Mouse (Mus musculus): ENCODE measurements around the gene Sv2c. TPM values are rescaled to one million over a fixed set of nuclear protein-coding genes. Genes with fewer than 3 reads are reported as not detected.

Sv2c gene
- total and polyA plus RNA-seq, 2 experiments from 2014 or later, result 0.15 to 0.25 TPM

GRCm38 (mm10) chr13:96002475-96002874 lies 129.9 kb downstream of the Sv2c start:
- no peak for TF ChIP-seq EP300 (IDR thresholded peaks at IDR 0.05; ENCODE audit: low read depth)
- TF ChIP-seq CTCF (IDR thresholded peaks at IDR 0.05; ENCODE audit: low read depth), result peak; percentile 17; the same call in 1 of the 2 replicates
- Histone ChIP-seq H3K4me2 (ENCODE audit: low read depth, low read length) (no peak overlapping the region), H3K4me3 (ENCODE audit: low read depth, low read length) (no peak overlapping the region), H3K4me1 (ENCODE audit: control insufficient read depth, insufficient read depth) (no peaks in the 10 kb centered on the region), H3K9ac (replicated peaks; ENCODE audit: low read depth, low read length) (no peak overlapping the region), H3K27me3 (ENCODE audit: control insufficient read depth, insufficient read depth, low read length) (no peaks in the 10 kb centered on the region), H3K27ac (ENCODE audit: low read depth) (no peak overlapping the region), H3K9me3 (replicated peaks; ENCODE audit: control insufficient read depth, low read length) (no peaks in the 10 kb centered on the region), H3K36me3 (replicated peaks; ENCODE audit: control insufficient read depth, insufficient read depth, low read length) (no peaks in the 10 kb centered on the region)
- peak; percentile 17 for DNase-seq (ENCODE audit: low spot score)
- no peak for ATAC-seq (ENCODE audit: insufficient read depth, low read depth)
- WGBS, result 26% methylated on average over 5 of the region's 5 CpGs

- DNase-seq (ENCODE audit: low spot score) (no peak), ATAC-seq (ENCODE audit: insufficient read depth, low read depth) (no peak)
- H3K9ac ChIP-seq (replicated peaks; ENCODE audit: low read depth, low read length), result no peak overlapping the region
- TF ChIP-seq CTCF (IDR thresholded peaks at IDR 0.05; ENCODE audit: low read depth) (no peak), EP300 (IDR thresholded peaks at IDR 0.05; ENCODE audit: low read depth) (no peak)
- no peaks in the 10 kb centered on the region for H3K9me3 ChIP-seq (replicated peaks; ENCODE audit: control insufficient read depth, low read length)
- H3K27me3 ChIP-seq (ENCODE audit: control insufficient read depth, insufficient read depth, low read length), result no peaks in the 10 kb centered on the region
- no peaks in the 10 kb centered on the region for H3K36me3 ChIP-seq (replicated peaks; ENCODE audit: control insufficient read depth, insufficient read depth, low read length)
- 68% methylated on average over 10 of the region's 10 CpGs for WGBS
- no peak overlapping the region for H3K4me2 ChIP-seq (ENCODE audit: low read depth, low read length)
- H3K27ac ChIP-seq (ENCODE audit: low read depth), result no peak overlapping the region
- H3K4me3 ChIP-seq (ENCODE audit: low read depth, low read length), result no peak overlapping the region
- no peaks in the 10 kb centered on the region for H3K4me1 ChIP-seq (ENCODE audit: control insufficient read depth, insufficient read depth)
Measured at GRCm38 (mm10) chr13:95999396-95999795, 133.0 kb downstream of the Sv2c start.

DNA sequence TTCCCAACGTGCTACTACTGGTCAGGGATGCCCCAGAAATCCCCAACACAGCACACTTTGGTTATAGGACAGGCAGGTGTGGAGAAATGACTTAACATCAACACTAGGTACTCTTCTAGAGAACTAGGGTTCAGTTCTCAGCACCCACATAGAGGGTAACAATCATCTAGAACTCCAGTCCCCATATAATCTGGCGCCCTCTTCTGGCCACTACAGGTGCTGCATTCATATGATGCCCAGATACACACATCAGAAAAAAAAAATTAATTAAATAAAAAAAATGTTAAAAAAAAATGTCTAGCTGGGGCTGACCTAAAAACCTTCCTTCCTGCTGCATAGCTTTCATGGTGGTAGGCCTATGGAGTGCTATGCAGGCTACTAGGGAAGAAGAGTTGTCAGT lies 135.1 kb downstream of the Sv2c start:
- H3K4me2 ChIP-seq (ENCODE audit: low read depth, low read length), result no peak overlapping the region
- no peak overlapping the region for H3K27ac ChIP-seq (ENCODE audit: low read depth)
- TF ChIP-seq EP300 (IDR thresholded peaks at IDR 0.05; ENCODE audit: low read depth) (no peak), CTCF (IDR thresholded peaks at IDR 0.05; ENCODE audit: low read depth) (no peak)
- H3K4me1 ChIP-seq (ENCODE audit: control insufficient read depth, insufficient read depth), result no peaks in the 10 kb centered on the region
- no peaks in the 10 kb centered on the region for H3K27me3 ChIP-seq (ENCODE audit: control insufficient read depth, insufficient read depth, low read length)
- H3K9me3 ChIP-seq (replicated peaks; ENCODE audit: control insufficient read depth, low read length), result no peaks in the 10 kb centered on the region
- no peaks in the 10 kb centered on the region for H3K36me3 ChIP-seq (replicated peaks; ENCODE audit: control insufficient read depth, insufficient read depth, low read length)
- 38% methylated on average over 2 of the region's 2 CpGs for WGBS
- H3K9ac ChIP-seq (replicated peaks; ENCODE audit: low read depth, low read length), result no peak overlapping the region
- DNase-seq (ENCODE audit: low spot score) (no peak), ATAC-seq (ENCODE audit: insufficient read depth, low read depth) (no peak)
- no peak overlapping the region for H3K4me3 ChIP-seq (ENCODE audit: low read depth, low read length)

DNA sequence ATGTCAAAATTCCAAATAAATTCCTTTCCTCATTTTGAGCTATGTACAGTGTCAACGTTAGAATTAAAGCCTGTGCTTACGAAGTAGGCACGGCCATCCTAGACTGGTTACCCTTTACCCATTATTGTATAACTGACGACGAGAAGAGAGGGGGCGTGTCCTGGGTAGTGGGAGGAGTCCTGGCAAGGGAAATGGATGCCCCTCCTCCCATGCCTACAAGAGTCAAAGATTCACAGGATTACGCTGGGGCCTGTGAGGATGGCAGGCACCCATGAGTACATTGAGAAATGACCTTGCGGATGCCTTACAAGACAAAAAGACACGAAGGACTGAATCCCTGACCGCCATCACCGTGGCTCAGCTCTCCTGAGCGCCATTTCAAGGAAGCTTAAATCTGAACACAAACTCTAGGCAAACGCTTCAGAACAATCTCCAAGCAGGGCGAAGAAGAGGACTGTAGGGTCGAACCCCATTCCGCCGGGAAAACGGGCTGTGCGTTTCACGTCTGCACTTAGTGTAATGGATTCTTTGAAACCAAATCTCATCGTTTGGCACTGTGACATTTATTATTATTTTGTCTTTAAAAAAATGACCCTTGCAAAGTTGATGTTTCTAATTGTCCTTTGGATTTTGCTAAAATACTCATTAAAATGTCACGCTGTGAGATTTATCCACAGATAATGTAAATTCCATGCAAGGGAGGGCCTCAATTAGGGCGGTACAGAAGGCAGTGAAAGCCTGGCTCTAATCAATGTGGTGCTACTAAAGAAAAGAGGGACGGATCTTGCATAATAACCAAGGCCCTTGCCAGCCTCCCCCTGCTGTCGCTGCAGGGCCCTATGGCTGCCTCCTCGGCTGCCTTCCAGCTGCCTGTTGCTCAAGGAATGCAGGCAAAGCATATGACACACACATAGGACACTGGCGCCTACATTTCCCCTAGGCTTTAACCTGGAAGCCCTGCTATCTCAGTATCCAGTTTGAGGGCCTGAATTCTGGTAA lies 137.4 kb downstream of the Sv2c start:
- WGBS, result 76% methylated on average over 27 of the region's 27 CpGs
- no peak overlapping the region for H3K4me3 ChIP-seq (ENCODE audit: low read depth, low read length)
- no peak overlapping the region for H3K9ac ChIP-seq (replicated peaks; ENCODE audit: low read depth, low read length)
- H3K4me1 ChIP-seq (ENCODE audit: control insufficient read depth, insufficient read depth), result no peaks in the 10 kb centered on the region
- H3K27ac ChIP-seq (ENCODE audit: low read depth), result no peak overlapping the region
- DNase-seq (ENCODE audit: low spot score), result no peak
- no peak for TF ChIP-seq EP300 (IDR thresholded peaks at IDR 0.05; ENCODE audit: low read depth)
- TF ChIP-seq CTCF (IDR thresholded peaks at IDR 0.05; ENCODE audit: low read depth), result no peak
- no peak overlapping the region for H3K4me2 ChIP-seq (ENCODE audit: low read depth, low read length)
- H3K36me3 ChIP-seq (replicated peaks; ENCODE audit: control insufficient read depth, insufficient read depth, low read length), result no peaks in the 10 kb centered on the region
- no peaks in the 10 kb centered on the region for H3K9me3 ChIP-seq (replicated peaks; ENCODE audit: control insufficient read depth, low read length)
- no peaks in the 10 kb centered on the region for H3K27me3 ChIP-seq (ENCODE audit: control insufficient read depth, insufficient read depth, low read length)
- ATAC-seq (ENCODE audit: insufficient read depth, low read depth), result no peak

DNA sequence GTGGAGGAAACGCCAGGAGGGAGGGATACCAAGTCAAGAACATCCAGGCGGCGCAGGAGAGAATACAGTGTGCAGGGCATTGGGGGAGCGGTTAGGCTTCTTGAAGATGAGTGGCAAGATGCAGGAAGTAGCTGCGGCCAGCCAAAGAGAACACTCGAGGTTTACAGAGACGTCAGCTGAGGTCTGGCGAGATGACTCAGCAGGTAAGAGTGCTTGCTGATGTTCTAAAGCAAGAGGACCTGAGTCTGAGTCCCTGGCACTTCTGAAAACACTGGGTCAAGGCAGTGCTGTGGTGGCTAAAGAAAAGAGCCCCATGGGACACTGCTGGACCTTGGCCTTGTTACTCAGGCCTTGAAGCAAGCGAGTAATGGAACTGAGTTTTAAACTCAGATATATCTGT lies 144.2 kb downstream of the Sv2c start:
- ATAC-seq (ENCODE audit: insufficient read depth, low read depth), result no peak
- no peaks in the 10 kb centered on the region for H3K4me1 ChIP-seq (ENCODE audit: control insufficient read depth, insufficient read depth)
- 0 out of 2 replicates have a peak, but pooled peaks cover 3% of the 10 kb centered on the region for H3K27me3 ChIP-seq (ENCODE audit: control insufficient read depth, insufficient read depth, low read length)
- H3K4me2 ChIP-seq (ENCODE audit: low read depth, low read length), result no peak overlapping the region
- H3K4me3 ChIP-seq (ENCODE audit: low read depth, low read length), result no peak overlapping the region
- no peak overlapping the region for H3K9ac ChIP-seq (replicated peaks; ENCODE audit: low read depth, low read length)
- H3K36me3 ChIP-seq (replicated peaks; ENCODE audit: control insufficient read depth, insufficient read depth, low read length), result no peaks in the 10 kb centered on the region
- WGBS, result 73% methylated on average over 9 of the region's 9 CpGs
- TF ChIP-seq CTCF (IDR thresholded peaks at IDR 0.05; ENCODE audit: low read depth) (no peak), EP300 (IDR thresholded peaks at IDR 0.05; ENCODE audit: low read depth) (no peak)
- no peaks in the 10 kb centered on the region for H3K9me3 ChIP-seq (replicated peaks; ENCODE audit: control insufficient read depth, low read length)
- no peak overlapping the region for H3K27ac ChIP-seq (ENCODE audit: low read depth)
- no peak for DNase-seq (ENCODE audit: low spot score)
